Mouse (Mus musculus): ENCODE measurements around the gene Tacc2.

Tacc2 gene

DNA sequence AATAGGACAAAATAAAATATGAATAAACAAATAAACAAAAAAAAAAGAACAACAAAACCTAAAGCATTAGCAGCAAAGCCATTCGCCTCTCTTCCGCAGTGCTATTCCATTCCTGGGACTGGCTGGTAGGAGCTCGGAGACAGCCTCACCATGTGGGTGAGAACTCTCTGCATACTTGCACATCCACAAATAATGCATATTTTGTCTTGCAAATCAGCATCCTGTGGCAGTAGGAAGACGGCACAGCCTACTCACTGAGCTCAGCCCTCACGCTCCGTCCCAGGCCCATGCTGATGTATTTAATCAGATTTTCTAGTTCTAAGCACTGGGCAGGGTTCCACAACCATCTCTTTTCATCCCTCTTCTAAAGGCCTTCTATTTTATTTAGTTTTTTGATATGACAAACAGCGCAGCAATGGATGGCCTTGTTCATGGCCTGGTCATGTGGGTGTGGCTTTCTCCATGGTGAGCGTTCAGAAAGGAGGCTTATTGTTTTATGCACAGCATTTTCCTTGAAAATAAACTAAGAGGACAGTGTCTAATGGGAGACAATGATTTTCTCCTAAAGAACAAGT, 226.1 kb downstream of the Tacc2 start:
- no peak for TF ChIP-seq GATA4 (IDR thresholded peaks at IDR 0.05; ENCODE audit: insufficient replicate concordance, low read length)

DNA sequence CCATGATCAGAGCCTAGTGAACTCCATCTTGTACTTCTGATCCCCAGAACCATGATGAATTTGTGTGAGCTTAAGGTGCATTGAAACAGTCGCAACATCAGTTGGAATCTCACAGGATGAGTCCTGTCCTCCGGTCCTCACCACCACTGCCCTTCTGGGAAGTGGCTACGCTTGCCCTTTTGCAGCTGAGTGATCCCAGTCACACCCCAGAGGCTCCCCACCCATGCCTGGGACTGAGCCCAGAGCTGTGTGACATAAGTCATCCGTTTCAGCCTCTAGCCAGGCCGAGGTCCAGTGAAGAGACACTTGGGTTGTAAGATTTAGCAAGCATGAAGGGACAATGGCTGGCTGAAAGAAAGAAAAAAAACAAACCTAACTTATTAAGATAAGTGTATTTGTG, 227.8 kb downstream of the Tacc2 start:
- TF ChIP-seq GATA4 (IDR thresholded peaks at IDR 0.05; ENCODE audit: insufficient replicate concordance, low read length): no peak

DNA sequence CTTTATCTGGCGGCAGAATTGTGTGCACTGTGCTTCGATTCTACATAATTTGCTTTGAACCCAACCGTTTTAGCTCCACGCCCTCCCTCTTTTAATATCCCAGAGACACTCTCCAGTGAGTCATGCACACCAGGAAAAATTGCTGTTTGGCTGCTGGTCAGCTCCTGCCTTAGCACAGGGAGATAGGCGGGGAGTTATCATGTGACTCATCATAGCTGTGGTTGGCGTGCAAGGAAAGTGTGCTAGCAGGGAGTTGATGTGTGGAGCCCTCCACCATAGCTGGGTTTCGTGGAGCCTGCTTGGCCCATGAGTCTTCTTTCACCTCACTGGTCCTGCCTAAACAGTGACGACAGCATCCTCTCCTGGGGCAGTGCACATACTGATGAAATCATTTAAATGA, 230.5 kb downstream of the Tacc2 start:
- no peak for TF ChIP-seq GATA4 (IDR thresholded peaks at IDR 0.05; ENCODE audit: insufficient replicate concordance, low read length)

DNA sequence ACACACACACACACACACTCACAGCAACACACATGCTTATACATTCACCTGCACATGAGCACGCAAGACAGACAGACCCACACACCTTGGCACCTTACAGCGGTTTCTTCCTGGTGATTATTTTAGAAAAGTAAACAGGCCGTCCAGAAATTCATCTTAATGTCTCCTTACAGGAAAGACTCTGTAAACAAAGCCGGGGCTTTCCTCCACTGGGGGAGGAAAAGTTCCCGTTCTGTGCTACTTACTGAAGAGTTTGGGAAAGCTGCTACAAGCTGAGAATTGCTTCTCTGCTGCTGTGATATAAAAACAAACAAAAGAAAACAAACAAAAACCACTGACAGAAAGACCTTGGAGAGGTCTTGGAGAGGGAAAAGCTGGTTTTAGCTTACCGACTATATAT, 231.5 kb downstream of the Tacc2 start:
- TF ChIP-seq GATA4 (IDR thresholded peaks at IDR 0.05; ENCODE audit: insufficient replicate concordance, low read length): no peak

DNA sequence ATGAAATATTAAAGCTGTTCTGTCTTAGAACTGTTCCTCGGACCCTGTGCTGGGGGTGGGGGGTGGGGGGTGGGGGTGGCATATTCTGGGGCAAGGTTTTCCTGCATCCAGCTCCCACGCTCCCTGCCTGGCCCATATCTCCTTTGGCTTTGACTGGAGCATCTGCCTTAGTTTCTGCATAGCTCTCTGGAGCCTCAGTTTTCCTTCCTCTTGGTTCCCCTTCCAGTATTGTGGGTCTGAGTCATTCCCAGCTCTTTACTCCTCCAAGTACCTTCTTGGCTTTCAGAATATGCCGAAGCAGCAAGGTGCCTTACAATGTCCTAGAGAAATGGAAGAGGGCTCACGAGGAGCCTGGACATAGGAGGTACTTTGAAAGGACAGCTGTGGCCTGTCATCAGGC, 233.0 kb downstream of the Tacc2 start:
- TF ChIP-seq GATA4 (IDR thresholded peaks at IDR 0.05; ENCODE audit: insufficient replicate concordance, low read length): no peak

DNA sequence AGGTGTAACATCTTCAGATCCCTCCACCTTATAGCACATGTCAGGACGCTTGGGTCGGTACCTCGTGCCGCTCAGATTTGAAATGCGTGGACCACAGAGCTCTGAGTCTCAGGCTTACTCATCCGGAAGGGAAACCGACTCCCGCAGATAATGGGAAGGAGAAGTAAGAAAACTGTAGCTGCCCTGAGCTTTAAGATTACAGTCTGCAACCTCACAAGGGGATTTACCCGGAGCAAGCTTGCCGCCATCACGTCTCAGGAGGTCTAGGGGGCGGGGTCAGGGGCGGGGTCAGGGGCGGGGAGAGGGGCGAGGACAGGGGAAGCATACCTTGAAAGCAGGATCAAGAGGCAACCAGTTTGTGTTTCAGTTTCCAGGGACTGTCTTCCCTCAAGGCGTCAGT, 235.2 kb downstream of the Tacc2 start:
- TF ChIP-seq GATA4 (IDR thresholded peaks at IDR 0.05; ENCODE audit: insufficient replicate concordance, low read length): no peak

Measured in liver, adult (tissue).